Mouse (Mus musculus) intestine, embryonic 14.5 days (tissue): ENCODE data around the gene Shc1. TPM values are rescaled to one million over a fixed set of nuclear protein-coding genes. Genes with fewer than 3 reads are reported as not detected.
A peak's percentile ranks its signal among the peaks of the same experiment; 100 is the strongest.

ENCODE experiments used
- ATAC-seq: fragments of 200-750 bp; cut with Nextera tagmentation; replicated peaks from 2 replicates; pipeline ENCODE4 v1.8.0; 2017; ENCODE audit warnings: low read depth, moderate number of reproducible peaks, moderate TSS enrichment, moderate library complexity; ENCODE audit not compliant: low FRiP score, low TSS enrichment
- DNase-seq: peaks from one replicate; pipeline ENCODE4 v3.0.0-alpha.2; 2018; ENCODE audit warnings: low spot score
- H3K27ac ChIP-seq: fragments of 300-500 bp; sonication (generic); 2 replicates; pipeline ENCODE4 v1.5.1; 2014; ENCODE audit warnings: low read depth, mild to moderate bottlenecking, control low read depth
- H3K27me3 ChIP-seq: fragments of 300-500 bp; sonication (generic); replicated peaks from 2 replicates; pipeline ENCODE4 v1.6.1; 2014; ENCODE audit warnings: low read length, control low read depth; ENCODE audit not compliant: control insufficient read depth, insufficient read depth
- H3K36me3 ChIP-seq: fragments of 300-500 bp; sonication (generic); 2 replicates; pipeline ENCODE4 v1.6.1; 2014; ENCODE audit warnings: low read length, control low read depth; ENCODE audit not compliant: control insufficient read depth, insufficient read depth
- H3K4me1 ChIP-seq: fragments of 300-500 bp; sonication (generic); replicated peaks from 2 replicates; pipeline ENCODE4 v1.6.1; 2014; ENCODE audit warnings: low read length, control low read depth, mixed read lengths; ENCODE audit not compliant: control insufficient read depth, insufficient read depth
- H3K4me2 ChIP-seq: fragments of 300-500 bp; sonication (generic); 2 replicates; pipeline ENCODE4 v1.6.1; 2014; ENCODE audit warnings: low read length
- H3K4me3 ChIP-seq: fragments of 300-500 bp; sonication (generic); 2 replicates; pipeline ENCODE4 v1.5.1; 2014; ENCODE audit warnings: low read depth, low read length, control low read depth, mixed read lengths
- H3K9ac ChIP-seq: fragments of 300-500 bp; sonication (generic); 2 replicates; pipeline ENCODE4 v1.6.1; 2014; ENCODE audit warnings: mild to moderate bottlenecking, low read length
- H3K9me3 ChIP-seq: fragments of 300-500 bp; sonication (generic); 2 replicates; pipeline ENCODE4 v1.6.1; 2016; ENCODE audit warnings: low read length, control low read depth; ENCODE audit not compliant: control insufficient read depth
- WGBS: fragments of 180-500 bp; shearing (Covaris S2); extraction: QIAGEN DNeasy Blood & Tissue Kit; methylation state at CpG from one replicate; pipeline ENCODE4 v1.1.7; 2014; 5-methylcytosine and 5-hydroxymethylcytosine counted together
- polyA plus RNA-seq: library from polyadenylated mRNA; unstranded; fragments of >200 nt; fragmentation: Nextera tagmentation; extraction: Ambion mirVana; gene quantifications from 2 replicates; pipeline ENCODE4 v1.2.1, GENCODE M21; 2014

The Shc1 gene
- polyA plus RNA-seq, 1 experiment from 2014 or later: 65.1 TPM

GRCm38 (mm10) chr3:89388134-89388881 is 29.9 kb upstream of the Shc1 start:
- 0 out of 2 replicates have a peak overlapping the region, but pooled peaks have one; percentile 23 for H3K4me2 ChIP-seq
- H3K27me3 ChIP-seq: no peaks in the 10 kb centered on the region
- peaks cover 40% of the 10 kb centered on the region for H3K4me1 ChIP-seq
- WGBS: 67% methylated on average over 11 of the region's 11 CpGs
- no peak overlapping the region for H3K4me3 ChIP-seq
- DNase-seq: peak; percentile 65
- H3K9ac ChIP-seq: no peak overlapping the region
- H3K36me3 ChIP-seq: no peaks in the 10 kb centered on the region
- H3K27ac ChIP-seq: peak overlapping the region; percentile 51; the same call in 1 of the 2 replicates
- no peaks in the 10 kb centered on the region for H3K9me3 ChIP-seq
- peak; percentile 29 for ATAC-seq

- Histone ChIP-seq H3K36me3 (no peaks in the 10 kb centered on the region), H3K9ac (no peak overlapping the region), H3K27ac (no peak overlapping the region; the same call in 1 of the 2 replicates), H3K4me2 (no peak overlapping the region), H3K4me1 (peaks cover 40% of the 10 kb centered on the region), H3K27me3 (no peaks in the 10 kb centered on the region), H3K4me3 (no peak overlapping the region), H3K9me3 (no peaks in the 10 kb centered on the region)
- DNase-seq (no peak), ATAC-seq (no peak)
- 52% methylated on average over 6 of the region's 6 CpGs for WGBS
Observed at GRCm38 (mm10) chr3:89388901-89389740, 29.1 kb upstream of the Shc1 start.

DNA sequence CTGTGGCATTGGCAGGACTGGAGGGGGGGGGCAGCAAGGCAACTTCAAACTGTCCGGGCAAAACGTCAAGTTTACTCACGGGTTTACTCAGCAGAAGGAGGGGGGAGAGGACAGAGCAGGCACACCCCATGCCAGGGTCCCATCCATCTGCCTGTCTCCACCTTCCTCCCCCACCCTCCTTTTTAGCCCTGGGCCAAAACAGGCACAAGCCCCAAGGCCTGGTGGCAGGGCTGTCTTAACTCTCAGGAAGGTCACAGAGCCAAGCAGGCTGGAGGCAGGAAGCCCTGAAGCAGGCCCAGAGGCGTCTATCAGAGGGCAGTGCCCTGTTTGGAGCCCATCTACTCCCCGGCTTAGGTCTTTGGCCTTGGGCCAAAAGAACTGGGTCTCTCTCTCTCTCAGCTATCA is 28.1 kb upstream of the Shc1 start:
- Histone ChIP-seq H3K4me2 (peak overlapping the region; percentile 99), H3K9me3 (no peaks in the 10 kb centered on the region), H3K9ac (no peak overlapping the region), H3K4me3 (no peak overlapping the region), H3K4me1 (peaks cover 35% of the 10 kb centered on the region), H3K27me3 (no peaks in the 10 kb centered on the region), H3K27ac (peak overlapping the region; percentile 2; the same call in 1 of the 2 replicates), H3K36me3 (no peaks in the 10 kb centered on the region)
- WGBS: 37% methylated on average over 5 of the region's 5 CpGs
- DNase-seq (no peak), ATAC-seq (no peak)

GRCm38 (mm10) chr3:89390699-89391662 is 27.3 kb upstream of the Shc1 start:
- Histone ChIP-seq H3K4me2 (peak overlapping the region; percentile 99), H3K4me3 (peak overlapping the region; percentile 59), H3K9me3 (no peaks in the 10 kb centered on the region), H3K9ac (peak overlapping the region; percentile 56), H3K27ac (peak overlapping the region; percentile 2; the same call in 1 of the 2 replicates), H3K27me3 (no peaks in the 10 kb centered on the region), H3K4me1 (peaks cover 37% of the 10 kb centered on the region), H3K36me3 (no peaks in the 10 kb centered on the region)
- DNase-seq: peak; percentile 57
- no peak for ATAC-seq
- 11% methylated on average over 19 of the region's 19 CpGs for WGBS

DNA sequence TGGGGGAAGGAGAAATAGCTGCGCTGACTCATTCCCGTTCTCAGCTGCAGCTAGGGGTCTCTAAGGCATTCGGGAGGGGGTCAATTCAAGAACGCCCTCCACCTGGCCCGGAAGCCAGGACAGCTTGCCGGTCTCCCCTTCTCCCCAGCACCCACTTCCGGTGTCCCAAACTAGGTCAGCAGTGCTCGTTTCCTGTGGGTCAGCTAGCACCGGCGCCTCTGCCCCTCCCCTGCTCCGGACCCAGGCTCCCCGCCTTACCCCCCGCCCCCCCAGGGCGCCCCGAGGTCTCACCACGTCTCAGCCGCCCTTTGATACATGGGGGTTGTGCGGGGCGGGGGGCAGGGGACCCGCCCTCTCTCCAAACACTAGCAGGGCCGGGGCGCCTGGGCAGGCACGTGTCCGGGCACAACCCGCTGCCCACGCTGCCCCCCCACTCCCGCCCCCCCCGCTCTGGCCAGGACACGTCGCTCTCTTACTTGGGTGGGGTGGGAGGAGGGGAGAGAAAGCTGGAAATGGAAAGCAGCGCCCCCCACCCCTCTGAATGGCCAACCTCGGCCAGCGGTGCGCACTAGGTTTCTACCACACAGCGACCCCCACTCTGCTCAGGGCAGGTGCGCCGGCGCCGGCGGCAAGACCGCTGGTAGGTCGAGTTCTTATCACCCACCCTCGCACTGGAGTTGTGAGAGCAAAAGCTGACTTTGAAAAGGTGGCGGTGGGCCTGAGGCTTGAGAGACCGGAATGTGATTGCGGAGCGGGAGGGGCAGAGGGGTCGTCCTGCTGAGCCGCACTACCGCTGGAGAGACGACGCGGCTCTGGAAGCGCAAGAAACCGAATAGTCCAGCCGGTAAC is 26.4 kb upstream of the Shc1 start:
- Histone ChIP-seq H3K27ac (peak overlapping the region; percentile 65; the same call in 1 of the 2 replicates), H3K4me2 (peak overlapping the region; percentile 99), H3K9ac (peak overlapping the region; percentile 56), H3K4me1 (peaks cover 33% of the 10 kb centered on the region), H3K36me3 (no peaks in the 10 kb centered on the region), H3K4me3 (peak overlapping the region; percentile 59), H3K9me3 (no peaks in the 10 kb centered on the region), H3K27me3 (no peaks in the 10 kb centered on the region)
- DNase-seq (peak; percentile 72), ATAC-seq (no peak)
- under 1% methylated on average over 56 of the region's 56 CpGs for WGBS

DNA sequence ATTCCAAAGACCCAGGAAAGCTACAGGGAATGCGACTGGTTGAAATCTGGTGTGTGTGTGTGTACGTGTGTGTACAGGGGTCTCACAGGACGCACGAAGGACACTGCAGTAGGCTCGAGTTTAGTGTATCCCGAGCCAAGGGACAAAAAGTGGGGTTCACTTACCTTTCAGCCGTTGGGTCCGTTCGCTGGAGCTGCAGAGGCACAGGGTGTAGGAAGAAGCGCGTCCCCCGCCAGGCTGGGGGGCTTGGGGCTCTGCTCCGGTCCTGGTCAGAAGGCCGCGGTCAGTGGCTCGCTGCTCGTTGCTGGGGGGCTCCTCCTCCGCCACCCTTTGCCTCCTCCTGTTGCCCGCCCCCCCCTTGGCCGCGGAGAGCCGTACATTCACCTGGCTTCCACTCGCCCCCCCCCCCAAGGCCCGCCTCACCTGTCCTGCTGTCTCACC is 25.4 kb upstream of the Shc1 start:
- H3K36me3 ChIP-seq: no peaks in the 10 kb centered on the region
- no peaks in the 10 kb centered on the region for H3K27me3 ChIP-seq
- peak; percentile 73 for DNase-seq
- H3K4me3 ChIP-seq: peak overlapping the region; percentile 59
- no peaks in the 10 kb centered on the region for H3K9me3 ChIP-seq
- ATAC-seq: no peak
- peak overlapping the region; percentile 65 for H3K27ac ChIP-seq
- H3K4me1 ChIP-seq: peaks cover 29% of the 10 kb centered on the region
- WGBS: under 1% methylated on average over 23 of the region's 24 CpGs
- H3K9ac ChIP-seq: peak overlapping the region; percentile 56
- peak overlapping the region; percentile 99 for H3K4me2 ChIP-seq

GRCm38 (mm10) chr3:89393605-89394004 is 24.6 kb upstream of the Shc1 start:
- H3K36me3 ChIP-seq: no peaks in the 10 kb centered on the region
- H3K9me3 ChIP-seq: no peaks in the 10 kb centered on the region
- H3K4me3 ChIP-seq: peak overlapping the region; percentile 59
- peak overlapping the region; percentile 83 for H3K27ac ChIP-seq
- peak; percentile 86 for ATAC-seq
- H3K27me3 ChIP-seq: no peaks in the 10 kb centered on the region
- H3K4me2 ChIP-seq: peak overlapping the region; percentile 99
- H3K4me1 ChIP-seq: peaks cover 29% of the 10 kb centered on the region
- DNase-seq: peak; percentile 96
- peak overlapping the region; percentile 51 for H3K9ac ChIP-seq
- under 1% methylated on average over 15 of the region's 15 CpGs for WGBS
